Mouse (Mus musculus) MEL (cell line): ENCODE measurements around the gene Smg5. TPM values are rescaled to one million over a fixed set of nuclear protein-coding genes. Genes with fewer than 3 reads are reported as not detected.
A peak's percentile ranks its signal among the peaks of the same experiment; 100 is the strongest.

Experiments
- DNase-seq: peaks from one replicate; pipeline ENCODE4 v3.0.0; 2011; ENCODE audit warnings: low read depth, low spot score
- H3K27ac ChIP-seq: 2 replicates; pipeline ENCODE4 v1.5.1; 2012; ENCODE audit warnings: low read depth, mild to moderate bottlenecking, control low read depth, low read length, moderate library complexity; ENCODE audit not compliant: control insufficient read depth
- H3K27me3 ChIP-seq, 2 experiments: fragments of 150-350 bp in 1 of 2; sonication (generic) in 1 of 2; 2 replicates each; pipeline ENCODE4 v1.6.1; 2012; ENCODE audit warnings: low read length in 2 of 2, mild to moderate bottlenecking in 2 of 2, improper control_type of control experiment in 1 of 2, moderate library complexity in 1 of 2; ENCODE audit not compliant: insufficient read depth in 2 of 2, control insufficient read depth in 1 of 2
- H3K36me3 ChIP-seq, 2 experiments: 2 replicates each; pipeline ENCODE4 v1.6.1; 2012 to 2014; ENCODE audit warnings: low read length in 2 of 2, improper control_type of control experiment in 1 of 2, inconsistent platforms in 1 of 2, mild to moderate bottlenecking in 1 of 2; ENCODE audit not compliant: insufficient read depth in 2 of 2, control insufficient read depth in 1 of 2
- H3K4me1 ChIP-seq, 2 experiments: fragments of 150-350 bp in 1 of 2; sonication (generic) in 1 of 2; 2 replicates each; pipeline ENCODE4 v1.6.1; 2012; ENCODE audit warnings: low read length in 2 of 2, improper control_type of control experiment in 1 of 2, mild to moderate bottlenecking in 1 of 2; ENCODE audit not compliant: insufficient read depth in 2 of 2, control insufficient read depth in 1 of 2
- H3K4me3 ChIP-seq, 2 experiments: fragments of 150-350 bp in 1 of 2; sonication (generic) in 1 of 2; 2 replicates each; pipeline ENCODE4 v1.5.1; 2012; ENCODE audit warnings: low read depth in 2 of 2, low read length in 2 of 2, mild to moderate bottlenecking in 2 of 2, moderate library complexity in 2 of 2, control low read depth in 1 of 2, improper control_type of control experiment in 1 of 2; ENCODE audit not compliant: control insufficient read depth in 1 of 2, insufficient read depth in 1 of 2
- H3K79me2 ChIP-seq: 2 replicates; pipeline ENCODE4 v1.6.1; 2012; ENCODE audit warnings: mild to moderate bottlenecking, low read length, moderate library complexity; ENCODE audit not compliant: control insufficient read depth, poor library complexity, insufficient read depth
- H3K9ac ChIP-seq: 2 replicates; pipeline ENCODE4 v1.6.1; 2012; ENCODE audit warnings: low read depth, mild to moderate bottlenecking, control low read depth, low read length, moderate library complexity; ENCODE audit not compliant: control insufficient read depth, poor library complexity, severe bottlenecking
- H3K9me3 ChIP-seq: fragments of 150-350 bp; sonication (generic); replicated peaks from 2 replicates; pipeline ENCODE4 v1.6.1; 2012; ENCODE audit warnings: mild to moderate bottlenecking, low read length, improper control_type of control experiment, moderate library complexity; ENCODE audit not compliant: insufficient read depth
- BHLHE40 ChIP-seq: IDR thresholded peaks from 2 replicates; pipeline ENCODE4 v1.6.1; 2012; ENCODE audit warnings: low read depth, mild to moderate bottlenecking, inconsistent platforms, low read length, improper control_type of control experiment, borderline replicate concordance
- CHD2 ChIP-seq: IDR thresholded peaks from 2 replicates; pipeline ENCODE4 v1.6.1; 2011; ENCODE audit warnings: low read length, improper control_type of control experiment
- CTCF ChIP-seq, 3 experiments: IDR thresholded peaks in 2 of 3; conservative IDR thresholded peaks in 1 of 3; 2 replicates each; pipeline ENCODE4 v1.5.1; 2011 to 2012; ENCODE audit warnings: low read length in 3 of 3, low read depth in 2 of 3, mild to moderate bottlenecking in 2 of 3, improper control_type of control experiment in 1 of 3, inconsistent platforms in 1 of 3, mixed read lengths in 1 of 3, moderate library complexity in 1 of 3; ENCODE audit not compliant: control insufficient read depth in 1 of 3, insufficient read depth in 1 of 3, poor library complexity in 1 of 3, severe bottlenecking in 1 of 3
- ELF1 ChIP-seq: IDR thresholded peaks from 2 replicates; pipeline ENCODE4 v1.6.1; 2014; ENCODE audit warnings: low read depth, mild to moderate bottlenecking, inconsistent platforms, low read length, improper control_type of control experiment, moderate library complexity
- EP300 ChIP-seq, 2 experiments: IDR thresholded peaks; 2 replicates each; pipeline ENCODE4 v1.6.1; 2011; ENCODE audit warnings: improper control_type of control experiment in 2 of 2, low read length in 2 of 2, low read depth in 1 of 2, mild to moderate bottlenecking in 1 of 2
- GABPA ChIP-seq: IDR thresholded peaks from 2 replicates; pipeline ENCODE4 v1.6.1; 2012; ENCODE audit warnings: low read depth, mild to moderate bottlenecking, inconsistent platforms, low read length, improper control_type of control experiment, moderate library complexity
- GATA1 ChIP-seq: IDR thresholded peaks from 2 replicates; pipeline ENCODE4 v1.6.1; 2011; ENCODE audit warnings: low read depth, low read length, improper control_type of control experiment
- MEF2A ChIP-seq: IDR thresholded peaks from 2 replicates; pipeline ENCODE4 v1.6.1; 2014; ENCODE audit warnings: low read depth, mild to moderate bottlenecking, inconsistent platforms, low read length, improper control_type of control experiment; ENCODE audit not compliant: poor library complexity, insufficient replicate concordance, severe bottlenecking; ENCODE audit errors: extremely low read depth
- MXI1 ChIP-seq: IDR thresholded peaks from 2 replicates; pipeline ENCODE4 v1.6.1; 2011; ENCODE audit warnings: mild to moderate bottlenecking, low read depth, low read length, improper control_type of control experiment
- MYC ChIP-seq: IDR thresholded peaks from 2 replicates; pipeline ENCODE4 v1.6.1; 2011; ENCODE audit warnings: low read depth, mild to moderate bottlenecking, low read length, improper control_type of control experiment, moderate library complexity
- NRF1 ChIP-seq: IDR thresholded peaks from 2 replicates; pipeline ENCODE4 v1.6.1; 2014; ENCODE audit warnings: low read depth, mild to moderate bottlenecking, inconsistent platforms, low read length, improper control_type of control experiment, moderate library complexity; ENCODE audit not compliant: poor library complexity, insufficient read depth, severe bottlenecking
- POLR2AphosphoS2 ChIP-seq: IDR thresholded peaks from 2 replicates; pipeline ENCODE4 v1.6.1; 2011; ENCODE audit warnings: low read length, improper control_type of control experiment
- POLR2AphosphoS5 ChIP-seq: IDR thresholded peaks from 2 replicates; pipeline ENCODE4 v1.6.1; 2012; ENCODE audit warnings: low read depth, borderline replicate concordance, mild to moderate bottlenecking, inconsistent platforms, low read length, moderate library complexity, mixed read lengths
- RAD21 ChIP-seq: IDR thresholded peaks from 2 replicates; pipeline ENCODE4 v1.6.1; 2011; ENCODE audit warnings: mild to moderate bottlenecking, low read depth, low read length, improper control_type of control experiment
- TAL1 ChIP-seq: IDR thresholded peaks from 2 replicates; pipeline ENCODE4 v1.6.1; 2012; ENCODE audit warnings: mild to moderate bottlenecking, inconsistent platforms, low read length, moderate library complexity, mixed read lengths
- TCF12 ChIP-seq: IDR thresholded peaks from 2 replicates; pipeline ENCODE4 v1.6.1; 2014; ENCODE audit warnings: low read depth, mild to moderate bottlenecking, inconsistent platforms, low read length, improper control_type of control experiment, moderate library complexity
- USF2 ChIP-seq, 2 experiments: IDR thresholded peaks; 2 replicates each; pipeline ENCODE4 v1.6.1; 2011 to 2012; ENCODE audit warnings: improper control_type of control experiment in 2 of 2, low read length in 2 of 2, borderline replicate concordance in 1 of 2, inconsistent platforms in 1 of 2, low read depth in 1 of 2, mild to moderate bottlenecking in 1 of 2; ENCODE audit not compliant: insufficient read depth in 1 of 2
- ZC3H11A ChIP-seq: IDR thresholded peaks from 2 replicates; pipeline ENCODE4 v1.6.1; 2012; ENCODE audit warnings: low read depth, mild to moderate bottlenecking, inconsistent platforms, low read length, improper control_type of control experiment
- ZMIZ1 ChIP-seq: IDR thresholded peaks from 2 replicates; pipeline ENCODE4 v1.6.1; 2012; ENCODE audit warnings: low read depth, mild to moderate bottlenecking, inconsistent platforms, low read length, improper control_type of control experiment, moderate library complexity
- ZNF384 ChIP-seq: IDR thresholded peaks from 2 replicates; pipeline ENCODE4 v1.6.1; 2012; ENCODE audit warnings: low read depth, mild to moderate bottlenecking, inconsistent platforms, low read length, improper control_type of control experiment
- polyA plus RNA-seq, 2 experiments: library from polyadenylated mRNA; stranded (reverse) in 1 of 2; unstranded in 1 of 2; fragments of >175 nt in 1 of 2; fragments of >200 nt in 1 of 2; gene quantifications; 2 replicates each; pipeline versions ENCODE4 v1.2.1 to v1.2.4; 2012; ENCODE audit warnings: low replicate concordance in 2 of 2, low read depth in 1 of 2; ENCODE audit not compliant: insufficient read length in 2 of 2, insufficient read depth in 1 of 2, missing spikeins in 1 of 2
- total RNA-seq: library from RNA; depleted of rRNA; stranded (reverse); fragments of 300-350 nt; gene quantifications from 2 replicates; pipeline ENCODE4 v1.2.3, GENCODE M21; 2012

Gene Smg5
- total and polyA plus RNA-seq, 3 experiments = 97.9 to 148 (median 123) TPM

GRCm38 (mm10) chr3:88407529-88407928, 71.5 kb downstream of the Smg5 start:
- Histone ChIP-seq H3K9ac (no peak overlapping the region), H3K4me3 (no peak overlapping the region), H3K27ac (no peak overlapping the region)

GRCm38 (mm10) chr3:88408953-88409352, 72.9 kb downstream of the Smg5 start:
- Histone ChIP-seq H3K9me3 (no peaks in the 10 kb centered on the region), H3K36me3 (peaks cover 0 to 15% of the 10 kb centered on the region in 2 experiments; a peak in 2 of 4 replicates), H3K27ac (peak overlapping the region; percentile 97; the same call in 1 of the 2 replicates), H3K4me3 (peak overlapping the region; percentile 55 to 87), H3K4me1 (peaks cover 0 to 26% of the 10 kb centered on the region in 2 experiments; a peak in 3 of 4 replicates), H3K27me3 (no peaks in the 10 kb centered on the region), H3K79me2 (peaks cover 26% of the 10 kb centered on the region), H3K9ac (peak overlapping the region; percentile 95)
- peak; percentile 25 for DNase-seq
- TF ChIP-seq CTCF (IDR thresholded peaks at IDR 0.05 in 2 of 3, conservative IDR thresholded peaks at IDR 0.05 in 1 of 3; ENCODE audit: control insufficient read depth in 1 of 3, insufficient read depth in 1 of 3, low read depth in 2 of 3, low read length in 3 of 3, poor library complexity in 1 of 3, severe bottlenecking in 1 of 3) = no peak
- no peak for TF ChIP-seq MYC
- no peak for TF ChIP-seq BHLHE40

More at GRCm38 (mm10) chr3:88407529-88407928, 71.5 kb downstream of the Smg5 start:
- no peaks in the 10 kb centered on the region for H3K9me3 ChIP-seq
- DNase-seq = no peak
- H3K4me1 ChIP-seq = peaks cover 0 to 26% of the 10 kb centered on the region in 2 experiments; a peak in 3 of 4 replicates
- peaks cover 0 to 15% of the 10 kb centered on the region in 2 experiments; a peak in 3 of 4 replicates for H3K36me3 ChIP-seq
- no peak for TF ChIP-seq CTCF (IDR thresholded peaks at IDR 0.05 in 2 of 3, conservative IDR thresholded peaks at IDR 0.05 in 1 of 3; ENCODE audit: control insufficient read depth in 1 of 3, insufficient read depth in 1 of 3, low read depth in 2 of 3, low read length in 3 of 3, poor library complexity in 1 of 3, severe bottlenecking in 1 of 3)
- TF ChIP-seq MEF2A = no peak
- TF ChIP-seq GATA1 = no peak
- no peak for TF ChIP-seq TCF12
- TF ChIP-seq POLR2AphosphoS2 = no peak
- no peak for TF ChIP-seq ZC3H11A
- no peak for TF ChIP-seq TAL1
- no peak for TF ChIP-seq MYC
- no peak for TF ChIP-seq RAD21
- H3K79me2 ChIP-seq = peaks cover 26% of the 10 kb centered on the region
- no peaks in the 10 kb centered on the region for H3K27me3 ChIP-seq

- no peaks in the 10 kb centered on the region for H3K27me3 ChIP-seq
- peak; percentile 99 for DNase-seq
- peak within 1 kb of the TSS; percentile 97 for H3K27ac ChIP-seq
- H3K4me3 ChIP-seq = peak within 1 kb of the TSS; percentile 55 to 87
- H3K36me3 ChIP-seq = peaks cover 0 to 15% of the 10 kb centered on the region in 2 experiments; a peak in 2 of 4 replicates
- no peaks in the 10 kb centered on the region for H3K9me3 ChIP-seq
- peak within 1 kb of the TSS; percentile 95 for H3K9ac ChIP-seq
- peaks cover 0 to 26% of the 10 kb centered on the region in 2 experiments; a peak in 3 of 4 replicates for H3K4me1 ChIP-seq
- peaks cover 26% of the 10 kb centered on the region for H3K79me2 ChIP-seq
- TF ChIP-seq EP300 (IDR thresholded peaks at IDR 0.05; ENCODE audit: low read depth in 1 of 2, low read length in 2 of 2) (peak in 1 of 2 experiments; percentile 34; a peak in 1 of 4 replicates), ZMIZ1 (peak; percentile 64; the same call in 1 of the 2 replicates), GABPA (no peak; the same call in 1 of the 2 replicates), RAD21 (no peak), NRF1 (no peak), CTCF (IDR thresholded peaks at IDR 0.05 in 2 of 3, conservative IDR thresholded peaks at IDR 0.05 in 1 of 3; ENCODE audit: control insufficient read depth in 1 of 3, insufficient read depth in 1 of 3, low read depth in 2 of 3, low read length in 3 of 3, poor library complexity in 1 of 3, severe bottlenecking in 1 of 3) (no peak), USF2 (IDR thresholded peaks at IDR 0.05; ENCODE audit: borderline replicate concordance in 1 of 2, insufficient read depth in 1 of 2, low read depth in 1 of 2, low read length in 2 of 2) (peak; percentile 66 to 88; a peak in 3 of 4 replicates), ZNF384 (peak; percentile 93), TAL1 (no peak), ELF1 (peak; percentile 53; the same call in 1 of the 2 replicates), POLR2AphosphoS5 (peak; percentile 93), MXI1 (peak; percentile 94), CHD2 (peak; percentile 95)
Measured at GRCm38 (mm10) chr3:88409741-88410644, 73.9 kb downstream of the Smg5 start, which contains the start of gene Pmf1. TSS of gene Pmf1 (minus strand) at chr3:88410331.
